ENCODE assay signal across 11 mouse cellular contexts in the genomic region with DNA sequence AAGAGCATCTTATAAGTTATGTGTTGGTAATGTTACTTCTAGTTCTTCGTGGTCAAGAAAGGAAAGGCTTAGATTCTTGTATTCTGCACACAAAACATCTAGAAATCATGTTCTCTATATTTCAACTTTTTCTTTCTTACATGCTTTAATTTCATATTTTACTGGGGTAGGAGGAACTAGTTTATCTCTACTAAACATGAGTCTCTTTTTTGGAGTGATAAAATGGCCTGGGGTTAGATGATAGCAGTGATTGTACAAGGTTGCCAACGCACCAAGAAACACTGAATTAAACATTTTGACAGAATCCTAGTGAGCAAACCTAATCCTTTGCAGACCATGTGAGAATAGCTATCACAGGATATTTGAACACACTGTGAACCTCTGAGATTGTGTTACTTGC.
"Had no signal": no experiment of that assay in that cellular context is flagged by ENCODE, and none has a peak within 500 bp of the region (broad histone marks: within the 10 kb centered on the region; RNA-seq: fewer than 3 reads in every experiment).

No protein-coding gene starts in this region.

- H3K27ac ChIP-seq: limb, embryonic 13.5 days; midbrain, embryonic 10.5 days had no signal

- DNase-seq: kidney, adult 11 months; kidney, postnatal 36 days; layer of hippocampus, adult 9-11 months; layer of hippocampus, postnatal 36 days; left cerebral cortex, postnatal 4 days; lung, adult 18-20 months; midbrain, embryonic 14.5 days; right cerebral cortex, postnatal 14 days; thymus, postnatal 4 days had no signal

- H3K27me3 ChIP-seq: limb, embryonic 13.5 days had no signal

- H3K9me3 ChIP-seq: limb, embryonic 13.5 days; midbrain, embryonic 10.5 days had no signal

- H3K9ac ChIP-seq: limb, embryonic 13.5 days had no signal
